Mouse (Mus musculus) lung, adult 2 months (tissue): ENCODE data around the gene Tfrc. TPM values are rescaled to one million over a fixed set of nuclear protein-coding genes. Genes with fewer than 3 reads are reported as not detected.

Source experiments
- DNase-seq: peaks from one replicate; pipeline ENCODE4 v3.0.0; 2022
- H3K4me1 ChIP-seq: fragments of 200-500 bp; 2 replicates; pipeline ENCODE4 v1.6.1; 2011; ENCODE audit warnings: low read length; ENCODE audit not compliant: control insufficient read depth, insufficient read depth
- H3K4me3 ChIP-seq: fragments of 200-500 bp; replicated peaks from 2 replicates; pipeline ENCODE3; 2011; ENCODE audit warnings: low read depth, mild to moderate bottlenecking, control low read depth, low read length; ENCODE audit errors: extremely low read depth
- CTCF ChIP-seq: fragments of 200-500 bp; IDR thresholded peaks from 2 replicates; pipeline ENCODE4 v1.5.1; 2011; ENCODE audit warnings: mild to moderate bottlenecking, low read length, control low read depth; ENCODE audit not compliant: insufficient read depth
- POLR2A ChIP-seq: fragments of 200-500 bp; IDR thresholded peaks from 2 replicates; pipeline ENCODE4 v1.6.1; 2011; ENCODE audit warnings: low read depth, mild to moderate bottlenecking, control low read depth, low read length, borderline replicate concordance; ENCODE audit errors: extremely low read depth
- WGBS: fragments of 180-500 bp; shearing (Covaris S2); methylation state at CpG from one replicate; pipeline ENCODE4 v1.1.7; 2018; 5-methylcytosine and 5-hydroxymethylcytosine counted together
- polyA plus RNA-seq: library from polyadenylated mRNA; depleted of rRNA; stranded (reverse); fragments of >200 nt; gene quantifications from 2 replicates; pipeline ENCODE4 v1.2.3, GENCODE M21; 2012

Gene Tfrc
- polyA plus RNA-seq, 1 experiment: 12.8 TPM

- no peak overlapping the region for H3K4me3 ChIP-seq
- peaks cover 37% of the 10 kb centered on the region for H3K4me1 ChIP-seq
- TF ChIP-seq CTCF: no peak
- no peak for TF ChIP-seq POLR2A
Measured at GRCm38 (mm10) chr16:32663231-32663858, 54.6 kb downstream of the Tfrc start.

GRCm38 (mm10) chr16:32664211-32664610 lies 55.5 kb downstream of the Tfrc start:
- DNase-seq: no peak
- H3K4me1 ChIP-seq: peaks cover 31% of the 10 kb centered on the region
- no peak for TF ChIP-seq CTCF
- TF ChIP-seq POLR2A: no peak
- no peak overlapping the region for H3K4me3 ChIP-seq
- 72% methylated on average over 2 of the region's 2 CpGs for WGBS

More at GRCm38 (mm10) chr16:32663231-32663858, 54.6 kb downstream of the Tfrc start:
- no peak for DNase-seq
- 66% methylated on average over 9 of the region's 9 CpGs for WGBS

- 42% methylated on average over 11 of the region's 11 CpGs for WGBS
- Histone ChIP-seq H3K4me1 (peaks cover 22% of the 10 kb centered on the region), H3K4me3 (no peak overlapping the region)
- TF ChIP-seq POLR2A (no peak), CTCF (no peak)
- DNase-seq: no peak
Measured at GRCm38 (mm10) chr16:32665851-32666665, 57.3 kb downstream of the Tfrc start.

- Histone ChIP-seq H3K4me3 (no peak overlapping the region), H3K4me1 (peaks cover 15% of the 10 kb centered on the region)
- WGBS: 67% methylated on average over 9 of the region's 9 CpGs
- TF ChIP-seq POLR2A (no peak), CTCF (no peak)
- no peak for DNase-seq
Measured at GRCm38 (mm10) chr16:32666671-32667551, 58.2 kb downstream of the Tfrc start.

DNA sequence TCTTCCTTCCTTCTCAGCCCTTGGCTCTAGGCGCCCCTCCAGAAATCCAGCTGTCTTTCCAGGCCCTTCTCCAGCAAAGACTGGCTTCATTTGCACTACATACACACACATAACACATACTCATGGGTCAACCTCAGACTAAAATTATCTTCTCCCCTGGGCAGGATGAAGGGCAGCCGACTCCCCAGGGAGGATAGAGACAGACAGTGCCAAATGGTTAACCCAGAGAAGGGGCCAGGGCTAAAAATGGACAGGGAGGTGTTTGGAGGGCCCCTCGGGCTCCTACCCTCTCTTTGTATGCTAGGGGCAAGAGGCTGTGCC lies 58.8 kb downstream of the Tfrc start:
- DNase-seq: no peak
- Histone ChIP-seq H3K4me1 (peaks cover 18% of the 10 kb centered on the region), H3K4me3 (no peak overlapping the region)
- TF ChIP-seq POLR2A (no peak), CTCF (no peak)
- 61% methylated on average over 3 of the region's 3 CpGs for WGBS

GRCm38 (mm10) chr16:32668030-32668429 lies 59.3 kb downstream of the Tfrc start:
- no peak for TF ChIP-seq CTCF
- TF ChIP-seq POLR2A: no peak
- H3K4me1 ChIP-seq: peaks cover 21% of the 10 kb centered on the region
- H3K4me3 ChIP-seq: no peak overlapping the region
- no peak for DNase-seq
- WGBS: 76% methylated on average over 10 of the region's 10 CpGs

DNA sequence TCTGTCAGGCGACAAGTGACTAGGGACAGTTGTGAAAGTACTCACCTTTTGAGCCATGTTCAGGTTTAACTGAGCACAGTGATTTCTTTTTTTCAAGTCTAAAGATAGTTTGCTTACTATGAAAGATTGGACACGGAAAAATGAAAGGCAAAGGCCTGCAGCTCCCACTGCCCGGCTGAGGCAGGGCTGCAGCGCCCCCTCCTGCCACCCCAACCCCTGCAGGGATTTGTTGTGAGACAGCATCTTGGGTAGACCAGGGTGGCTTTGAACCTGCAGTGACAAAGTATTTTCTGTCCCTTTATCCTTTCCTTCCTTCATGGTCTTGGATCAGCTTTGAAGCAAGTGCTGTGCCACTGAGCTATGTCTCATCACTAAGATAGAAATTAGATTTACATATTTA lies 59.8 kb downstream of the Tfrc start:
- 0 out of 2 replicates have a peak, but pooled peaks have one; percentile 6 for TF ChIP-seq CTCF
- no peak for TF ChIP-seq POLR2A
- H3K4me1 ChIP-seq: peaks cover 19% of the 10 kb centered on the region
- 70% methylated on average over 4 of the region's 4 CpGs for WGBS
- no peak overlapping the region for H3K4me3 ChIP-seq
- no peak for DNase-seq

DNA sequence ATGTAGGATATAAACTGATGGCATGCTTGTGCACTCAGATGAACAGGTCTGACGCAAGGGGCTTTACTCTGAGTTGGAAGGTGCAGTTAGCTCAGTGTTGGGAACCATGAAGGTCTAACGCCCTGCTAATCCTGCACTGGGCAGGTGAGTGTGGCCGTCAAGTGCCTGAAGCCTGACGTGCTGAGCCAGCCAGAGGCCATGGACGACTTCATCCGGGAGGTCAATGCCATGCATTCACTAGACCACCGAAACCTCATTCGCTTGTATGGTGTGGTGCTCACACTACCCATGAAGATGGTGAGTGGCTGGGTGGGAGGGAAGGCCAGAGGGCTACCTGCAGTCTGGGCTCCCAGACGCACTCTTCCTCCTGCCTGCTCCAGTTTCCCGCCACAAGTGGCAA lies 60.5 kb downstream of the Tfrc start:
- no peak overlapping the region for H3K4me3 ChIP-seq
- 88% methylated on average over 10 of the region's 10 CpGs for WGBS
- TF ChIP-seq CTCF: no peak
- TF ChIP-seq POLR2A: no peak
- H3K4me1 ChIP-seq: peaks cover 21% of the 10 kb centered on the region
- DNase-seq: no peak

DNA sequence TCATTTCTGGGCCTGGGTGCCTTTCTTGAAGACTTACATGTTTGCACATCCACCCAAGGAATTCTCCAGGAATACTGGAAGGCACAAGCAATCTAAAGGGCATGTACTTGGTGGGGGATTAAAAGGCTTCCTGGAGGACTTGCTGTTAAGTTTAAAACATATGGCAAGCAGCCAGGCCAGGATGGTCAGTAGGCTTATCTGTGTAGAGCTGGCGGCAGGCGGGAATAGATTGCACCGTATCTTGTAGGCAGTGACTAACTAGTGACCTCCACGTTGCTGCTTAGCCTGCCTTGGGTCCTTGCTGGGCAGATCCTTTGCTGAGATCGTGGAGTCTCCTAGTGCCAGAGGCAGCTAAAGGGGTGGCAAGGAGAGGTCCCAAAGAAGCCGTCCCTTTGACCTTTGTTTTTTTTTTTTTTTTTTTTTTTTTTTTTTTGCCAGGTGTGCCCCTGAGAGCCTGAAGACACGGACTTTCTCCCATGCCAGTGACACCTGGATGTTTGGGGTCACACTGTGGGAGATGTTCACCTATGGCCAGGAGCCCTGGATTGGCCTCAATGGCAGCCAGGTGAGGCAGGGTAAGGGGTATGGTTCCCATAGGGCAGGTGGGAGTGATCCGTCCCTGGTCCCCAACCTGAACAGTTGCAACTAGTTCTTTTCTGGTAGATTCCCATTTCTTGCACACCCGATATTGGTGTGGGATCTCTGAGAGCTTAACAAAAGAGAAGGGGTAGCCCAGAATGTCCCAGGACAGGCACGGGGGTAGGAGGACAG lies 61.8 kb downstream of the Tfrc start:
- WGBS: 77% methylated on average over 10 of the region's 10 CpGs
- Histone ChIP-seq H3K4me3 (no peak overlapping the region), H3K4me1 (peaks cover 21% of the 10 kb centered on the region)
- TF ChIP-seq CTCF (no peak), POLR2A (no peak)
- DNase-seq: no peak

GRCm38 (mm10) chr16:32671206-32671887 lies 62.6 kb downstream of the Tfrc start:
- DNase-seq: no peak
- TF ChIP-seq POLR2A: no peak
- TF ChIP-seq CTCF: no peak
- Histone ChIP-seq H3K4me3 (no peak overlapping the region), H3K4me1 (peaks cover 14% of the 10 kb centered on the region)
- WGBS: 84% methylated on average over 13 of the region's 13 CpGs
